In genomic region chr4:102421398-102421859, GRCm38 (mm10) we compare ENCODE assay signal across 9 mouse cellular contexts.
A peak's percentile ranks its signal among the peaks of the same experiment; 100 is the strongest.
DNase-seq lines count a peak whose midpoint lies in the region; ATAC-seq and TF ChIP-seq lines count a peak whose summit lies in the region.
"Had no signal": no experiment of that assay in that cellular context is flagged by ENCODE, and none has a peak within 500 bp of the region (broad histone marks: within the 10 kb centered on the region; RNA-seq: fewer than 3 reads in every experiment).

No protein-coding gene starts in this region.

- peaks cover 4% of the 10 kb centered on the region for H3K4me1 ChIP-seq in neural tube, embryonic 11.5 days (ENCODE audit: control insufficient read depth, insufficient read depth, low read length)
- H3K4me1 ChIP-seq in intestine, postnatal 0 days (replicated peaks; ENCODE audit: control insufficient read depth, insufficient read depth, low read length), result no peaks in the 10 kb centered on the region
- no peaks in the 10 kb centered on the region for H3K4me1 ChIP-seq in stomach, embryonic 15.5 days
- H3K4me1 ChIP-seq: lung, embryonic 15.5 days had no signal

- peak; percentile 4 for DNase-seq in embryo, embryonic 10 days (ENCODE audit: low spot score)
- no peak for DNase-seq in embryo, embryonic 10.5 days (ENCODE audit: low spot score)
- peak; percentile 20 for DNase-seq in neural tube, embryonic 11.5 days (ENCODE audit: low spot score)
- no peak for DNase-seq in neural tube, embryonic 10.5 days (ENCODE audit: extremely low spot score, low spot score)
- DNase-seq in gastrocnemius, postnatal 4 days (ENCODE audit: low spot score in 2 of 2), result no peak
- DNase-seq in urinary bladder, postnatal 10 days (ENCODE audit: low spot score), result no peak

- no peak for ATAC-seq in neural tube, embryonic 11.5 days (ENCODE audit: insufficient read depth, low FRiP score, low TSS enrichment)
- no peak for ATAC-seq in intestine, postnatal 0 days
- ATAC-seq in stomach, embryonic 15.5 days (ENCODE audit: insufficient read depth, low FRiP score, low read depth), result no peak

- no peak for TF ChIP-seq CTCF in intestine, postnatal 0 days (IDR thresholded peaks at IDR 0.05; ENCODE audit: low read depth)

- H3K4me2 ChIP-seq in neural tube, embryonic 11.5 days (ENCODE audit: low read depth), result 0 out of 2 replicates have a peak overlapping the region, but pooled peaks have one; percentile 15
- peak overlapping the region; percentile 46 for H3K4me2 ChIP-seq in intestine, postnatal 0 days (replicated peaks; ENCODE audit: low read depth)
- H3K4me2 ChIP-seq in stomach, embryonic 15.5 days, result peak overlapping the region; percentile 32
- H3K4me2 ChIP-seq: lung, embryonic 15.5 days had no signal

- 72% methylated on average over 18 of the region's 18 CpGs for WGBS in neural tube, embryonic 11.5 days
- 62% methylated on average over 18 of the region's 18 CpGs for WGBS in intestine, postnatal 0 days
- 52% methylated on average over 18 of the region's 18 CpGs for WGBS in stomach, embryonic 15.5 days

- no peak overlapping the region for H3K9ac ChIP-seq in neural tube, embryonic 11.5 days (ENCODE audit: low read length)
- H3K9ac ChIP-seq in intestine, postnatal 0 days (ENCODE audit: low read depth, low read length), result no peak overlapping the region
- no peak overlapping the region for H3K9ac ChIP-seq in stomach, embryonic 15.5 days
- H3K9ac ChIP-seq: lung, embryonic 15.5 days had no signal

- no peaks in the 10 kb centered on the region for H3K27me3 ChIP-seq in neural tube, embryonic 11.5 days (ENCODE audit: control insufficient read depth, insufficient read depth, low read length)
- no peaks in the 10 kb centered on the region for H3K27me3 ChIP-seq in intestine, postnatal 0 days (replicated peaks; ENCODE audit: control insufficient read depth, insufficient read depth, low read length)
- H3K27me3 ChIP-seq in stomach, embryonic 15.5 days (replicated peaks), result no peaks in the 10 kb centered on the region
- H3K27me3 ChIP-seq: lung, embryonic 15.5 days had no signal

- no peaks in the 10 kb centered on the region for H3K36me3 ChIP-seq in neural tube, embryonic 11.5 days (ENCODE audit: control insufficient read depth, insufficient read depth, low read length)
- H3K36me3 ChIP-seq in intestine, postnatal 0 days (ENCODE audit: control insufficient read depth, insufficient read depth), result no peaks in the 10 kb centered on the region
- no peaks in the 10 kb centered on the region for H3K36me3 ChIP-seq in stomach, embryonic 15.5 days
- H3K36me3 ChIP-seq: lung, embryonic 15.5 days had no signal

- H3K4me3 ChIP-seq in neural tube, embryonic 11.5 days (ENCODE audit: low read depth, low read length), result no peak overlapping the region
- 0 out of 2 replicates have a peak overlapping the region, but pooled peaks have one; percentile 9 for H3K4me3 ChIP-seq in intestine, postnatal 0 days (ENCODE audit: low read depth, low read length)
- no peak overlapping the region for H3K4me3 ChIP-seq in stomach, embryonic 15.5 days (replicated peaks)
- H3K4me3 ChIP-seq: lung, embryonic 15.5 days had no signal

- no peaks in the 10 kb centered on the region for H3K9me3 ChIP-seq in neural tube, embryonic 11.5 days (ENCODE audit: control insufficient read depth, low read length)
- H3K9me3 ChIP-seq in intestine, postnatal 0 days (ENCODE audit: control insufficient read depth), result no peaks in the 10 kb centered on the region
- H3K9me3 ChIP-seq in stomach, embryonic 15.5 days, result no peaks in the 10 kb centered on the region
- H3K9me3 ChIP-seq: lung, embryonic 15.5 days had no signal

- H3K27ac ChIP-seq in neural tube, embryonic 11.5 days (ENCODE audit: low read depth, low read length), result no peak overlapping the region
- no peak overlapping the region for H3K27ac ChIP-seq in intestine, postnatal 0 days (ENCODE audit: low read depth, low read length)
- H3K27ac ChIP-seq in stomach, embryonic 15.5 days, result no peak overlapping the region
- H3K27ac ChIP-seq: lung, embryonic 15.5 days had no signal

Comparison
In these comparisons a context has a peak if more than half of its experiments do, and no peak if none do; other contexts are left out.
1. DNase-seq: peak in embryo, embryonic 10 days (single experiment) and neural tube, embryonic 11.5 days (single experiment); none in embryo, embryonic 10.5 days (single experiment), neural tube, embryonic 10.5 days (single experiment), gastrocnemius, postnatal 4 days (0 of 2) and urinary bladder, postnatal 10 days (single experiment).
2. Peak in every context shown above with its lines, with median percentiles within 50 percentile points of each other: H3K4me2 ChIP-seq.